Mouse (Mus musculus) kidney, adult 18-20 months (tissue): ENCODE measurements around the gene Maml3.

Source experiments
- DNase-seq: peaks from one replicate; pipeline ENCODE4 v3.0.0; 2021

The Maml3 gene

DNA sequence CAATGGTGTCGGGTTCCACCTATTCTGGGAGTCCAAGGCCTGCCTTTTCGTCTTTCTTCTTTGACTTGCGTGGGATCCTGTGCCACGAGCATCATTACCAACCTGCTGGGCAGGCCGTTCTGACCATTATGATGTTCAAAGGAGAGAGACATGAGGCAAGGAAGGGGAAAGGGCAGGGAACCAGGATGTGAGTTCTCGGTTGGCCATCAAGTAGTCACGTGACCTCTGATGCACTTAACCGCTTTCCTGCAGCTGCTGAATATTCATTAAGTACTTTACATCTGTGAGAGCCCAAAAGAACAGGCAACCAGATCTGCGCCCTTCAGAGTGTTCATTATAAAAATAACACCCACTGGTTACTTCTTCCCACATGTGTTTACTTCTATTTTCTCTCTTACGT, 411.7 kb downstream of the Maml3 start:
- DNase-seq, result no peak

DNA sequence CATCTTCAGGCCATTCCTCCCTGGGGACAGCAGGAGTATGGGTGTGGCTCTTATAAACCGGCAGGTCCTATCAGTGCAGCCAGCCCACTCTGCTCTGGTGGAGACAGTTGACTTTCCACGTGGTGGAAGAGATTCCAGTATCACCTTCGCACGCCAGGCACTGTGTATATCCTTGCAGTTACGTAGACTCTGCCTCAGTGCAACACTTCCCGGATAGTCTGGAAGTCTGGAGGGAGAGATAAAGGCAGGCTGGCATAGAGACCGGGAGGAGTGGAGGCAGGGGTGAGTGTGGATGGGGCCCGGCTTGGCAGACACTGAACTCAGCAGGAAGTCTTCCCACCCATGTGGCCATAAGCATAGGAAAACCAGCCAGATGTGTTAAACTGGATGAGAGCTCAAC, 416.2 kb downstream of the Maml3 start:
- no peak for DNase-seq

GRCm38 (mm10) chr3:51686791-51687190, 418.1 kb downstream of the Maml3 start:
- DNase-seq, result no peak

DNA sequence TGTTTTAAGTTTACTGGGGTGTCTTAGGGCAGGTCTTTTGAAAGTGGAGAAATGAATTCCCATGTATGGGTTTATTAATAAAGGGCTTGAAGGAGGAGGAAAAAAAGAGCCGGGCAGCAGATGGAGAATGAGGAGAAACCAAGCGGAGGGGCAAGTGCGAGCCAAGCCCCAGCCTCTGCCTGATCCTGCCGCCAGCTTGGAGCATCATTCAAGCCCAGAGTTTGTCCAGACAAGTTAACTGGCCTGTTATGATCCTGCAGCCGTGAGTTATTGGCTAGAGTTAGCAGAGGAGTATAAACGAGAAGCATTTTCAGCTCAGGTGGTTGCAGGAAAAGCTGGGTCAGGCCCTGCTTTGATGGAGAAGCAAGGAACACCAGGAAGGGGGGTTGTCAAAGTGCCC, 418.6 kb downstream of the Maml3 start:
- DNase-seq, result no peak

- DNase-seq, result no peak
Observed at GRCm38 (mm10) chr3:51685539-51685938, 419.3 kb downstream of the Maml3 start.

DNA sequence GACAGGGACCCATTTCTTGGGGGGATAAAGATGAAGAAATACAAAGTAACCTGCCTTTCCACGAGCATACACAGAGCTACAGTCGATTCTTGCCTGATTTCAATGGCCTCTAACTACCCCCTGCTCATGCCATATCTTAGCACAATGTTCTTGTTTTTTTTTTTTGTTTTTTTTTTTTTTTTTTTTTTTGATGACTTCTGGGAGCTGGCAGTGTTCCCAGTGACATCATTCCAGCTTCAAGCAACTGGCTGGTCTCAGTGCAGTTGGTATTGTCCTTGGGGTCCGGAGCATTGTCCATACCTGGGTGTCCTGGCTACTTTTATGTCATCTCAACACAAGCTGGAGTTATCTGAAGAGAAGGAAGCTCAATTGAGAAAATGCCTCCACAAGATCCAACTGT, 429.9 kb downstream of the Maml3 start:
- DNase-seq, result no peak

DNA sequence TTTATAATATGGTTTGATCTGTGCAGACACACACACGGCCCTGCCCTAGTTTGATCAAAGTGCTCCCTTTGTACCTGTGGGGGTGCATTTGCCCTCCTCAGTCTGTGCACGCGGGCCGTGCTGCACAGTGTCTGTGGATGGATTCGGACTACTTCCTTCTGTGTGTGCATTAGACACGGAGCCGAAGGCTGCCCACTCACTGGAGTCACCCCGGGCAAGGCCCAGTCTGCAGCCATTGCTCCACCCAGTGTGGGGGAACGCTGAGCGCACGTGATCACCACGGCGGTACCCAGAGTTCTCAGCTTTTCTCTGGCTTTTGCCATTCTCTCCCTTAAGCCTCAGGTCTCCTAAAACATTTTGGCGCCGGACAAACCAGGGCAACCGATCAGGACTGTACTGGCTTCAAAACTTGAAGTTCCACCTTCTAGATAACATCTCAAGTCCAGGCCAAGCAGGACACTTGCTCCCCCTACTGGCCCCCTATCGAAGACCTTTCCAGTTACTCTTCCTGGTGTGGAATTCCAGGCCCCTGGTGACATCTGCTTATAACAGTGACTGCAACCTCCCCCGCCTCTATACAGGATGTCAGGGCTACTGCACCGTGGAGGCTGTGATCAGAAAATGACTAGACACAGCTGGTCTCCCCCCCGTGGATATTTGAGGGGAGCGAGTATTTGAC, 431.3 kb downstream of the Maml3 start:
- peak; percentile 71 for DNase-seq

DNA sequence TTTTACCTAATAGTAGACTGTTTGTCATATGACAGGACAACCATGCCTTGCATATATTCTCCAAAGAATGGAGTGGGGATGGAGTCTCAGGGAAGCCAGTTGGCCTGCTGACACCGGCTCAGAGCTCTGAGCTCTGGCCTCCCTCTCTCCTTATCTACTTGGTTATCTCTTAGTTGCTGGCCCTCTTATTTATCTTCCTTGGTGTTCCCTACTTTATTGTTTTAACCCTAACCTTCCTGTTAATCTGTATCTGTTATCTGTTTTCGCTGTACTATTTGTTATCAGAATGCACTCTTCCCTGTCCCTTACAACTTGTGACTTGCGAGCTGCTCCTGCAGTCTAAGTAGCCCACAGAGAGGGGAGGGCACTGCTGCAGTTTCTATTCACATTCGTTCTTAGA, 432.2 kb downstream of the Maml3 start:
- no peak for DNase-seq

GRCm38 (mm10) chr3:51671071-51671469, 433.8 kb downstream of the Maml3 start:
- DNase-seq, result no peak

DNA sequence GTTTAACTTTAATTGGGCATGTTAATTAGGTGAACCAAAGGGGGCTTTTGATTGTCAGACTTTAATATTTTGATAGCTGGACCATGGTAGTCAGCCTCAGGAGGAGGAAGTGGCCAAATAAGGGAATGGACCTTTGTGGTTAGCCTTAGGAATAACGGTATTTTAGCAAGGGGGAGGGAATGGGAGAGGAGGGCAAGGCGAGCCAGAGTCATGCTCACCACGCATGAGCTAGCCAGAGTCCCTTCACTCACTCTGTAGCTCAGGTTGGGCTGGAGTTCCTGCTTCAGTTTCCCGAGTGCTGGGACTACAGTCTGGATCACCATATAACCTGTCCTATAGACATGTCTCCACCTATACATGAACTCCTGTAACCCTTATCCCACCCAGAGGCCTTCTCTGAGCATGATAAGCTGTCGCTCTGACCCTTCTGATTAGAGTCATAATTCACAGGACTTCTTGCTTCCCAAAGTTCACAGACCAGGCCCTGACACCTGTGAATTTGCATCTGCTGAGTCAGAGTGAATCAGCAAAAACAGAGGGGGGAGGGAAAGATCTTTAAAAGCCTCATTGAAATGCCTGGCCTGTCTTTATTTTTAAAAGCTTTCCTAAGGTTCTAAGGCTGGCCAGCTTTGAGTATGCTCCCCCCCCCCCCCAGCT, 434.3 kb downstream of the Maml3 start:
- DNase-seq, result no peak

- no peak for DNase-seq
Observed at GRCm38 (mm10) chr3:51668607-51669006, 436.3 kb downstream of the Maml3 start.

GRCm38 (mm10) chr3:51662557-51662956, 442.3 kb downstream of the Maml3 start:
- DNase-seq, result no peak

DNA sequence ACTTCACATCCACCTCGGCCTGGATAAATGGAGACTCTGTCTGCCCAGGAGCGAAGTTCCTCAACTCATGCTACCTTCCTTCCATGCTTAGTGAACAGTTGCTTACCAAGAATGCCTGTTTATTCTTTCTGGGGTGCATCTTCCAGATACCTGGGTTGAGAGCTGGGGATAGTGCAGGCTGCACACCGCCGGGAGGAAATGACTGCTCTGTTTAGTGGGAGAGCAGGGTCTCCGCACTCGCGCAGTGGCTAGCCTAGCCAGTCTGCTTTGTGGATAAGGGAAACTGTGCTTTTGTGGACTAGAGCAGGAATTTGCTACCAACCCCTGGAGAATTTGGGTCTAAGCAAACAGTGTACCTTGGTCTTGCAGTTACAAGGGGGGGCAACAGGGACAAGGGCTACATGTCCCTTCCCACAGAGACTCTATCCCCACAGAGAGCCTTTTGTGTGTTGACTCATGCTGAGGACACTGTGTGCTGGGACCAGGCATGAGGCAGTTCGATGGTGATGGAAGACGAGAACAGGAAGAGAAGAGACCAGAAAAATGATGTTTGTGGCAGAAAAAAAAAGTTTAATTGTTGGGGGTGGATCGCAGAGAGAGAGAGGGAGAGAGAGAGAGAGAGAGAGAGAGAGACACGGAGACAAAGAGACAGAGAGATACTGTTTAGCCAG, 442.9 kb downstream of the Maml3 start:
- no peak for DNase-seq

- DNase-seq, result no peak
Observed at GRCm38 (mm10) chr3:51661376-51661775, 443.5 kb downstream of the Maml3 start.

DNA sequence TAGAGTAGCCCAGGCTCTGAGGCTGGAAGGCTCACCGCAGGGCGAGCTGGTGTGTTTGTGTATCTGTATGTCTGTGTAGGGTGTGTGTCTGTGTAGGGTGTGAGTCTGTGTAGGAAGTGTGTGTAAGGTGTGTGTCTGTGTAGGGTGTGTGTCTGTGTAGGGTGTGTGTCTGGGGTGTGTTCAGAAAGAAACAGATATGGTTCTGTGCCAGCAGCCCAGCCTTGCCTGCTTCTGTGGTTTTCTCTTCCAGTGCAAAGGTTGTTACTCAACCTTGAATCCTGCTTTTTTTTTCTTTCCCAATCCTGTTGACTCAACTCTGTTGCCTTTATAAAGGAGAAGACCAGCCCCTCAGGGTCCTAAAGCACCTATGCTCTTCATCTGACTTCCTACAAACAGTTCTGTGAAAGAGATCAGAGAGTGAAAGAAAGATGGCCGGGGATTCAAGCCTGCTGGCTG, 444.0 kb downstream of the Maml3 start:
- no peak for DNase-seq

- no peak for DNase-seq
Observed at GRCm38 (mm10) chr3:51660060-51660459, 444.8 kb downstream of the Maml3 start, which contains the start of gene Mgst2. Mgst2 (plus strand) TSS chr3:51660360.

- DNase-seq, result no peak
Observed at GRCm38 (mm10) chr3:51659415-51659814, 445.5 kb downstream of the Maml3 start.

DNA sequence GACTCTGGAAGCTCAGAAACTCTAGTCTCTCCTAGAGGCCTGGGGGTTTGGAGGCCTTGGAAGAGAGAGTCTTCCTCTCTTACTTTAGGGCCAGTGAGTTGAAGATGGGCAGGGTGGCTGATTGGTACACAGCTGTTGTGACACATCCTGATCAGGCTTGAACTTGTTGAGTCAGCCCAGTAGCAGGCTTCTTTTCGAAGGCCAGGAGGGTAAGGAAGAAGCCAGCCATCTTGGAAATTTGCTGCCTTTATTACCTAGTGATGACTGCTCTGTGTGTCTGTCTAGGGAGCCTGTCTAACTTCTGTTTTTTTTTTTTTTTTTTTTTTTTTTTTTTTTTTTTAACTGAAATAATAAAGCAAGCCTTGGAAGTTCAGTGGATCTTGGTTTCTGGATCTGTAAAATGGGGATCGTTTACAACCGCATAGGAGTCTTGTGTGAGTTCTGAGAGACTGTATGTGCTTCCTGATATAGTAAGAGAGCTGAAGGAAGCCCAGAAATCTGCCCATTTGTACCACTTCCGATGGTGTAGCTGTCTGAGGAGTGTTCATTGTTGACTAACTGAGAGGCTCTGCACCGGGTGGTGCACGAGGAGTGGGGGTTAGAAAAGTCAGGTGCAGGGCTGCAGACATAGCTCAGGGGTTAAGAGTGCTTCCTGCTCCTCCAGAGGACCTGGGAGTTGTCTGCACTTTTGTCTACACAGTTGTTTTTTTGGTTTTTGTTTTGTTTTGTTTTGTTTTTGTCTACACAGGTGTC, 450.4 kb downstream of the Maml3 start:
- no peak for DNase-seq

DNA sequence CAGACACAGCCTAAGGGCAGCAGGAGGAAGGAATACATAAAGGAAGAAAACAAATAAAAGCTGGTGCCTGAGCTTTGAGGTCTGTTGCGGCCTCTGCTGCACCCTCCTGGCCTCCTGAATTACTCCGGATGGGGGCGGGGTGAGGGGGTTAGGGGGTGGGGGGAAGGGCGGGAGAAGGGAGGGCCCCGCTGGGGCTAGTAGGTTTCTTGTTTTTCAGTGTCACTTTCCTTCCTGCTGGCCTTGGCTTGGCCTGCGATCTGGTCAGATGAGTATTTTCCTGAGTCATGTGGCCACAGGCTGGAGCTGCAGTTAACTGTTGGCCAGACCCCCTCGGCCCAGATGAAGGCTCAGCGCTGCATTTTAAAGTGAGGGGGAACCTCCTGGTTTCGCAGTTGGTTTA, 452.2 kb downstream of the Maml3 start:
- peak; percentile 33 for DNase-seq

GRCm38 (mm10) chr3:51652292-51652691, 452.6 kb downstream of the Maml3 start:
- DNase-seq, result peak; percentile 76

- no peak for DNase-seq
Observed at GRCm38 (mm10) chr3:51651149-51651548, 453.7 kb downstream of the Maml3 start.

DNA sequence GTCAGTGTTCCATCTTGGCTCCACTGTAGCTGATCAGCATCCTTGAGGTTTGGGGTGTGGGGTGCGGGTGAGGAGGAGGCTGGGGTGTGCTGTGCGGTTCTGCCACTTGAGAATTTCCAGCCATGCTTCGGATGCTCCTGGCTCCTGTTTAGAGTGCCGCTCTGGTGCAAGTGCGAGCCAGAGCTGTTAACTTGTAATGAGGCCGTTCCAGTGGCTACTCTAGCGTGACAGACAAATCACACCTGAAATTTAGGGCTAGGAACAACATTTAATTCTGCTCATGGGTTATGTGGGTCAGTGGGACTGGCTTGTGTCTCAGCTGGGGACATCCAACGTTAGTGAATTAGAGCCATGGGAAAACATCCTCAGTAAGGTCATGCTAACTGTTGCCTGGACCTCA, 454.9 kb downstream of the Maml3 start:
- peak; percentile 35 for DNase-seq

- peak; percentile 35 for DNase-seq
Observed at GRCm38 (mm10) chr3:51649426-51649825, 455.4 kb downstream of the Maml3 start.
